Mouse (Mus musculus) neural tube, embryonic 12.5 days (tissue): ENCODE data around the gene Tmem102. TPM values are rescaled to one million over a fixed set of nuclear protein-coding genes. Genes with fewer than 3 reads are reported as not detected.

Source experiments
- ATAC-seq: fragments of 200-750 bp; cut with Nextera tagmentation; 2 replicates; pipeline ENCODE4 v1.8.0; 2017; ENCODE audit warnings: low read depth, mild to moderate bottlenecking, moderate TSS enrichment, moderate library complexity; ENCODE audit not compliant: low FRiP score
- H3K27ac ChIP-seq: fragments of 300-500 bp; sonication (generic); 2 replicates; pipeline ENCODE4 v1.5.1; 2016
- H3K27me3 ChIP-seq: fragments of 300-500 bp; sonication (generic); replicated peaks from 2 replicates; pipeline ENCODE4 v1.6.1; 2016; ENCODE audit warnings: mild to moderate bottlenecking
- H3K36me3 ChIP-seq: fragments of 300-500 bp; sonication (generic); 2 replicates; pipeline ENCODE4 v1.6.1; 2016; ENCODE audit warnings: mild to moderate bottlenecking
- H3K4me1 ChIP-seq: fragments of 300-500 bp; sonication (generic); 2 replicates; pipeline ENCODE4 v1.6.1; 2016
- H3K4me2 ChIP-seq: fragments of 300-500 bp; sonication (generic); replicated peaks from 2 replicates; pipeline ENCODE4 v1.6.1; 2016; ENCODE audit warnings: mild to moderate bottlenecking
- H3K4me3 ChIP-seq: fragments of 300-500 bp; sonication (generic); 2 replicates; pipeline ENCODE4 v1.5.1; 2016
- H3K9ac ChIP-seq: fragments of 300-500 bp; sonication (generic); 2 replicates; pipeline ENCODE4 v1.6.1; 2016; ENCODE audit warnings: mild to moderate bottlenecking
- H3K9me3 ChIP-seq: fragments of 300-500 bp; sonication (generic); 2 replicates; pipeline ENCODE4 v1.6.1; 2016; ENCODE audit warnings: mild to moderate bottlenecking
- WGBS: fragments of 180-500 bp; shearing (Covaris S2); methylation state at CpG from one replicate; pipeline ENCODE4 v1.1.7; 2016; 5-methylcytosine and 5-hydroxymethylcytosine counted together
- polyA plus RNA-seq: library from polyadenylated mRNA; unstranded; fragments of >200 nt; fragmentation: Nextera tagmentation; extraction: Ambion mirVana; gene quantifications from 2 replicates; pipeline ENCODE4 v1.2.1, GENCODE M21; 2016

The Tmem102 gene
- polyA plus RNA-seq, 1 experiment from 2014 or later = 1.7 TPM

DNA sequence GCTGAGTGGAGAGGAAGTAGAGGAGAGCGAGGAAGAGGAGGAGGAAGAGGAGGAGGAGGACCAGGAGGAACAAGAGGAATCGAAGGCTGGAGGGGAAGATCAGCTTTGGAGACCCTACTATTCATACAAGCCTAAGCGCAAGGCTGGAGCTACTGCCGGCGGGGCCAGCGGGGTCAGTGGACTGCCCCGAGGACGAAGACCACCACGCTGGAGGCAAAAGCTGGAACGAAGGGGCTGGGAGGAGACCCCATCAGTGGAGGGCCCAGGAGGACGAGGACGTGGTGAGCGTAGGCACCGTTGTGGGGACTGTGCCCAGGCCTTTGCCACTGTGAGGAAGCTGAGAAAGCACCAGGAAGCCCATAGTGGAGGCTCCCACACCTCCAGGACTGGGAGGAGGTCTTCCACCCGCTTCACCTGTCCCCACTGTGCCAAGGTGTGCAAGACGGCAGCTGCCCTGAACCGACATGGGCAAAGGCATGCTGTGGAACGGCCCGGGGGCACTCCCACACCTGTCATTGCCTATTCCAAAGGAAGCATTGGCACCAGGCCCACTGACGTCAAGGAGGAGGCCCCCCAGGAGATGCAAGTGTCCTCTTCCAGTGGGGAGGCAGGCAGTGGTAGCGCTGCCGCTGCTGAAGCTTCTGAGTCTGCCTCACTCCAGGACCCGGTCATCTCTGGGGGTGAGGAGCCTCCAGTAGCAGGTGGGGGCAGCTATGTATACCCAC lies 27.0 kb downstream of the Tmem102 start:
- Histone ChIP-seq H3K9me3 (no peaks in the 10 kb centered on the region), H3K4me1 (peaks cover 6% of the 10 kb centered on the region), H3K36me3 (peaks cover 9% of the 10 kb centered on the region), H3K27me3 (peaks cover 16% of the 10 kb centered on the region), H3K4me3 (no peak overlapping the region), H3K4me2 (no peak overlapping the region), H3K27ac (no peak overlapping the region), H3K9ac (no peak overlapping the region)
- ATAC-seq = no peak
- 68% methylated on average over 23 of the region's 23 CpGs for WGBS

DNA sequence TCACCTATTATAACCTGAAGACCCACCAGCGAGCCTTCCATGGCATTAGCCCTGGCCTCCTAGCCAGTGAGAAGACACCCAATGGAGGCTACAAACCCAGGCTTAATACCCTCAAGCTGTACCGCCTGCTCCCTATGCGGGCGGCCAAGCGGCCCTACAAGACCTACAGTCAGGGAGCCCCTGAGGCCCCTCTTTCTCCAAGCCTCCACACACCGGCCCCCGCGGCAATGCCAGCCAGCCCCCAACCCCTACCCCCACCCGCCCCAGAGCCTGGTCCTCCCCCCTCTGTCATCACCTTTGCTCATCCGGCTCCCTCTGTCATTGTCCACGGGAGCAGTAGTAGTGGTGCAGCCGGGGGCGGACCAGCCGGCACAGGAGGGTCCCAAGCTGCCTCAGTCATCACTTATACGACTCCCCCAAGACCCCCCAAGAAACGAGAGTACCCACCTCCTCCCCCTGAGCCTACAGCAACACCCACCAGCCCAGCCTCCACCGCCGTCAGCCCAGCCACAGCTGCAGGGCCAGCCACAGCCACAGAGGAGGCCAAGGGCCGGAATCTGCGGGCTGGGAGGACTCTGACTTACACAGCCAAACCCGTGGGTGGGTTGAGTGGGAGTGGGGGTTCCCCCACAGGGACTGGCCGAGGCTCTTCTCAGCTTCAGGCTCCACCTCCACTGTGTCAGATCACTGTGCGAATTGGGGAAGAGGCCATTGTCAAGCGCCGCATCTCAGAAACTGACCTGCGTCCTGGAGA lies 27.7 kb downstream of the Tmem102 start:
- H3K36me3 ChIP-seq = peaks cover 9% of the 10 kb centered on the region
- H3K9me3 ChIP-seq = no peaks in the 10 kb centered on the region
- peak overlapping the region; percentile 22; the same call in 1 of the 2 replicates for H3K4me2 ChIP-seq
- no peak overlapping the region for H3K4me3 ChIP-seq
- H3K4me1 ChIP-seq = peaks cover 6% of the 10 kb centered on the region
- no peak overlapping the region for H3K27ac ChIP-seq
- WGBS = 63% methylated on average over 26 of the region's 26 CpGs
- ATAC-seq = no peak
- no peak overlapping the region for H3K9ac ChIP-seq
- H3K27me3 ChIP-seq = peaks cover 16% of the 10 kb centered on the region

DNA sequence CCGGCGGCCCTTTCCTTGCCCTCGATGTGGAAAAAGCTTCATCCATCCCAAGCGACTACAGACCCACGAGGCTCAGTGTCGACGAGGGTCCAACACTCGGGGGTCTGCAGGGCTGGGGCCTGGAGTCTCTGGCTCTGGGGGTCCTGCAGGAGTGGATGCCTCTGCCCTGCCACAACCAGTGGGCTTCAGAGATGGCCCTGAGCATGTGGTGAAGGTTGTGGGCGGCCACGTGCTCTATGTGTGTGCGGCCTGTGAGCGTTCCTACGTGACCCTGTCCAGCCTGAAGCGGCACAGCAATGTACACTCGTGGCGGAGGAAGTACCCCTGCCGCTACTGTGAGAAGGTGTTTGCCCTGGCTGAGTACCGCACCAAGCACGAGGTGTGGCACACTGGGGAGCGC lies 28.9 kb downstream of the Tmem102 start:
- Histone ChIP-seq H3K4me2 (no peak overlapping the region), H3K9ac (no peak overlapping the region), H3K27ac (no peak overlapping the region), H3K9me3 (no peaks in the 10 kb centered on the region), H3K4me1 (peaks cover 6% of the 10 kb centered on the region), H3K36me3 (peaks cover 9% of the 10 kb centered on the region), H3K27me3 (peaks cover 16% of the 10 kb centered on the region), H3K4me3 (no peak overlapping the region)
- ATAC-seq = no peak
- 85% methylated on average over 20 of the region's 20 CpGs for WGBS

DNA sequence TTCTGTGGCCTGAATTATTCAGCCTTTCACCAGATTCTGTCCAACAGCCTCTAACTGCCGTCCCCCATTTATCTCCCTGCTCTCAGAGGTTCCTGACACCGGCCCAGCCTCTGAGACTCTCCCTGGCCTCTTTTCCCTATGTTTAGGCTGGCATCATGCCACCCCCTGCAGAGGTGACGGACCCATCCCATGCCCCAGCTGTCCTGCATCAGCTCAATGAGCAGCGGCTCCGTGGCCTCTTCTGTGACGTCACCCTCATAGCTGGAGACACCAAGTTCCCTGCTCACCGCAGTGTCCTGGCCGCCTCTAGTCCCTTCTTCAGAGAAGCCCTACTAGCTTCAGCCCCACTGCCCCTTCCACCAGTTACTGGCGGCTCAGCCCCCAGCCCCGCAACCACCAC lies 29.7 kb downstream of the Tmem102 start:
- Histone ChIP-seq H3K27me3 (peaks cover 16% of the 10 kb centered on the region), H3K9ac (no peak overlapping the region), H3K4me2 (no peak overlapping the region), H3K4me3 (no peak overlapping the region), H3K4me1 (peaks cover 6% of the 10 kb centered on the region), H3K27ac (no peak overlapping the region), H3K36me3 (peaks cover 9% of the 10 kb centered on the region), H3K9me3 (no peaks in the 10 kb centered on the region)
- WGBS = 66% methylated on average over 10 of the region's 10 CpGs
- ATAC-seq = no peak

DNA sequence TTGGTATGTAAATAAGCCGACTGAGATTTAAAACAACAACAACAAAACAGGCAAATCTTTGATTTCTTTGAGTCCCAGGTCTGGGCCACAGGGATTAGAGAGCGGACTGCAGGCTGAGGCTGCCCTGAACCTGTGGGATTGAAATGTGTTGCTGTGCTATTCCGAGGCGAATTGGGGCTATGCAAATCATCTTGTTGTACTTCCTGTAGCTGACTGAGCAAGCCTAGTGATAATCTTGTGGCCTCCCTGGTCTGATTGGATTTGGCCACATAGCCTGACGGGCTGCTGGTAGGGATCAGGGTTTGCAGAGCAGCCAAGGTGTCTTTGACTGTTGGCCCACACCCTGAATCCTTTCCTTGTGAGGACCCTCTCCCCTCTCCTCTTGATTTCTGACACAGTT lies 30.5 kb downstream of the Tmem102 start:
- H3K4me3 ChIP-seq = no peak overlapping the region
- ATAC-seq = no peak
- WGBS = 62% methylated on average over 5 of the region's 5 CpGs

DNA sequence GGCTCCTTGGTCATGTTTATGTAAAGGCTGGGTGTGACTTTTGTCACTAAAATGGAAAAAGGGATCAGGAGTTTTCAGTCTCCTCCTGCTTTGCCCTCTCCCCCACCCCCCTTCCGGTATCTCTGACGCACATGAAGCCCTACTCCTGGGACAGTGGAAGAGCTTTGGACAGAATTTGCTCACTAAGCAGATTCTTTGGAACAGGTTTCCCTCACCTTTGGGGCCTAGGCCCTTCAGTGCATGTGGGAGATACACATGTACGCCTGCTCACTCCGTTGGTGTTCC lies 37.9 kb downstream of the Tmem102 start:
- Histone ChIP-seq H3K27me3 (no peaks in the 10 kb centered on the region), H3K27ac (no peak overlapping the region), H3K9me3 (no peaks in the 10 kb centered on the region), H3K36me3 (no peaks in the 10 kb centered on the region), H3K4me3 (no peak overlapping the region), H3K4me2 (peak overlapping the region; percentile 81; the same call in 1 of the 2 replicates), H3K9ac (no peak overlapping the region), H3K4me1 (peaks cover 17% of the 10 kb centered on the region)
- no peak for ATAC-seq
- WGBS = 76% methylated on average over 4 of the region's 4 CpGs

More for the DNA sequence above, 30.5 kb downstream of the Tmem102 start:
- peaks cover 6% of the 10 kb centered on the region for H3K4me1 ChIP-seq
- H3K36me3 ChIP-seq = peaks cover 9% of the 10 kb centered on the region
- H3K4me2 ChIP-seq = no peak overlapping the region
- H3K27ac ChIP-seq = no peak overlapping the region
- no peaks in the 10 kb centered on the region for H3K9me3 ChIP-seq
- peaks cover 16% of the 10 kb centered on the region for H3K27me3 ChIP-seq
- H3K9ac ChIP-seq = no peak overlapping the region

DNA sequence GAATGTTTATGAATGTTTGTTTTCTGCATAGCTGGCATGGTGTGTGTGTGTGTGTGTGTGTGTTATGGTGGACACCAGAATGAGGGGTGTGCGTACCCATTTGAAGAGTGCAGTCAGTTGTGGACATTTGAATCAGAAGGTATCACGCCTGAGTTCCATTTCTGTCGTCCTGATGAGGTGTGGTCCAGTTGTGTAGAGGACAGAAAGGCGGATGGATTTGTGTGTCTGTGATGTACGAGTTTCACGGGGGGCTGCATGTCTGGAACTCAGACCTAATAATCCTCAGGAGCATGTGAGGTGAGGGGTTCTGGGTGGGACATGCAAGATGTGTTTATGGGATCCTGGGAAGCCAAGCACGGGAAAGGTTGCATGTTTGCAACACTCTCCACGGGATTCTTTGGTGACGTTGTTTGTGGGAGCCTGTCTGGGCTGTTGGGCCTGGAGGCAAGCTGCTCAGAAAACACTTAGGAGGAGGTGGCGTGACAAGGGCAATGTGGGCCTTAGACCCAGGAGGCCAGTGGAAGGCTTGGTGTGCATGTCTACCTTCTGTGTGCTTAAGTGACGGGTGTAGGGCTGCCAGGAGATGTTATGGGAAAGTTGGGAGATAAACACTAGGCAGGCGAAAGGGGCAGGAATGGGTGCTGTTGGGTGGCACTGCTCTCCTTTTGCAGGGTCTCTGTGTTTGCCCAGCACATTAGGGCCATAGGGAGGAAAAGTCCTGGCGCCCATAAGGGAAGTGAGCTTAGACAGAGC lies 38.4 kb downstream of the Tmem102 start:
- H3K27ac ChIP-seq = no peak overlapping the region

DNA sequence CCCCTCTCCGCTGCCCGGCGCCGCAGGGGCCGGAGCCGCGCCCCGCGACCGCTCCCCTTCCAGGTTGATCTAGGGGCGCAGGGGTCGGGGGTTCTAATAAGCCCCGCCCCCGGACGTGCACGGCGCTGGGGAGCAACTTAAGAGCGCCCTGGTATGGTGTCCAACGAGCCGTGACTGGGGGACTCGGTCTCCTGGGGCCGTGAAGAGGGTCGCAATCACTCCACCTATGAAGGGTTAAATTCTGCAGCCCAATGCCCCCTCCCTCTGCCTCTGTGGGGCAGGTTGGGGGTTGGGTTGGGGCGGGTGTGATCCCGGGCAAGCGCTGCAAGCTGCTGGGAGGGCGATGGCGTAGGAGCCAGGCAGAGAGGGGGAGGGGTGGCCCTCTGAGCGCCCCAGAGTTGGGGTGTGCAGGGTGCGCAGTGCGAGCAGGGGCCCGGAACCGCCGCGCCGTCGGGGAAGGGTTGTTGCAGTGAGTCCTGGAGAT lies 39.3 kb downstream of the Tmem102 start:
- peaks cover 17% of the 10 kb centered on the region for H3K4me1 ChIP-seq
- H3K4me3 ChIP-seq = peak overlapping the region; percentile 79
- H3K4me2 ChIP-seq = peak overlapping the region; percentile 81
- WGBS = under 1% methylated on average over 37 of the region's 37 CpGs
- peak overlapping the region; percentile 55; the same call in 1 of the 2 replicates for H3K27ac ChIP-seq
- no peaks in the 10 kb centered on the region for H3K9me3 ChIP-seq
- H3K27me3 ChIP-seq = no peaks in the 10 kb centered on the region
- H3K9ac ChIP-seq = peak overlapping the region; percentile 92
- peak; percentile 72 for ATAC-seq
- no peaks in the 10 kb centered on the region for H3K36me3 ChIP-seq

More for the DNA sequence above, 38.4 kb downstream of the Tmem102 start:
- H3K4me1 ChIP-seq = peaks cover 17% of the 10 kb centered on the region
- no peaks in the 10 kb centered on the region for H3K27me3 ChIP-seq
- H3K4me3 ChIP-seq = peak overlapping the region; percentile 79; the same call in 1 of the 2 replicates
- H3K4me2 ChIP-seq = peak overlapping the region; percentile 81
- WGBS = 71% methylated on average over 13 of the region's 13 CpGs
- H3K36me3 ChIP-seq = no peaks in the 10 kb centered on the region
- no peaks in the 10 kb centered on the region for H3K9me3 ChIP-seq
- H3K9ac ChIP-seq = peak overlapping the region; percentile 92
- no peak for ATAC-seq

DNA sequence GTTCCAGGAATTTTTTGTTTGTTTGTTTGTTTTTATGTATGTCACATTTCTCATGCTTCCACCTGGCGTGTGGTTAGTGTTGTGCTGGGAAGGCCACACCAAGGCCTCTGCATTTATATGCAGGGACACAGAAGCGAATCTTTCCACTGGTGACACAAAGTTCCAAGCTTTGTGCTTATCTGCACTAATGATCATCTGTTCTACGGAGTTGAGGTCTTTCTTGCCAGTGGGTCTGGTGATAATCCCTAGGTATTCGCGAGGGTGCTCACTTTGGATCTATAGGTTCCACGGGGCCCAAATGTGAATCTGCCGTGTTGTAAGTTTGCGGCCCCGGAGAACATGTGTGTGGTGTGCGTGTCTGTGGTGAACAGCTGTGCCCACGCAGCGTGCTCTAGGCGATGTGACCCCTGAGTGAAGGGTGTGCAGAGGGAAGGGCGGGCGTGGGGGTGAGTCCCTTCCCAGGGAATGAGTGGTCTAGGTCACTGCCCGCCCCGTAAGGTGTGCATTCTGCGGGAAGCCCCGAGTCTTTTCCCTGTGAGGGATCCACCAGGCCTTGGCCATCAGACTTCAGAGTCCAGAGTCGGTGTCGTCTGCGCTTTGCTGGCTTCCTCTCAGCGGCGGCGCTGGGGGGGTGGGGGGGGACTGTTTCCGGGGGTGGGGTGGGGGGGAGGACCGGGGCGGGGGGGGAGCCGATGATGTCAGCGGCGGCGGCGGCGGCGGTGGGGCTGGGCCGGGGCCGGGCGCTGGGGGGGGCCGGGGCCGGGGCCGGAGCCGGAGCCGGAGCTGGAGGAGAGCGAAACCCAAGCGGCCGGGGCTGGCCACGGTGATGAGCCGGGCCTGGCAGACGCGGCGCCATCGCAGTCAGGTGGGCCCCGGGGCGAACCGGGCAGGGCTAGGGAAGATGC lies 40.0 kb downstream of the Tmem102 start, which contains the start of gene Zbtb4:
Gene Zbtb4 (plus strand): TSS at position 692 of the 905 bp plus-strand sequence.
- 19% methylated on average over 45 of the region's 55 CpGs for WGBS
- peak; percentile 69; the same call in 1 of the 2 replicates for ATAC-seq
- Histone ChIP-seq H3K4me3 (peak within 1 kb of the TSS; percentile 79), H3K4me2 (peak within 1 kb of the TSS; percentile 81), H3K27ac (peak within 1 kb of the TSS; percentile 55; the same call in 1 of the 2 replicates), H3K36me3 (no peaks in the 10 kb centered on the region), H3K9me3 (no peaks in the 10 kb centered on the region), H3K27me3 (no peaks in the 10 kb centered on the region), H3K9ac (peak within 1 kb of the TSS; percentile 92), H3K4me1 (peaks cover 22% of the 10 kb centered on the region)

DNA sequence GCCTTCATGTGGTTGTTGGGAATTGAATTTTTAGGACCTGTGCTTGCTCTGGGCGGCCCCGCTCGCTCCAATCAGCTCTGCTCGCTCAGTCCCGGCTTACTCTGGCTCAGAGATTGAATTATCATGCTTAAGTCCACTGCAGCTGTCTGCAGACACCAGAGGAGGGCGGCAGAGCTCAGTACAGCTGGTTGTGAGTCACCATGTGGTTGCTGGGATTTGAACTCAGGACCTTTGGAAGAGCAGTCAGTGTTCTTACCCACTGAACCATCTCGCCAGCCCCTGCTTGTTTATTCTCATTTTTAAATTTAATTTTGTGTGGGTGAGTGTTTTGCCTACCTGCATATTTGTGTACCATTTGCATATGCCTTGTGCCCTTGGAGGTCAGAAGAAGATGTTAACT lies 41.9 kb downstream of the Tmem102 start:
- no peak overlapping the region for H3K4me3 ChIP-seq
- H3K27me3 ChIP-seq = no peaks in the 10 kb centered on the region
- H3K4me2 ChIP-seq = no peak overlapping the region
- no peak overlapping the region for H3K27ac ChIP-seq
- no peaks in the 10 kb centered on the region for H3K36me3 ChIP-seq
- H3K4me1 ChIP-seq = peaks cover 31% of the 10 kb centered on the region
- H3K9ac ChIP-seq = no peak overlapping the region
- whole genome bisulfite sequencing = 64% methylated on average over 7 of the region's 7 CpGs
- no peaks in the 10 kb centered on the region for H3K9me3 ChIP-seq
- no peak for ATAC-seq

DNA sequence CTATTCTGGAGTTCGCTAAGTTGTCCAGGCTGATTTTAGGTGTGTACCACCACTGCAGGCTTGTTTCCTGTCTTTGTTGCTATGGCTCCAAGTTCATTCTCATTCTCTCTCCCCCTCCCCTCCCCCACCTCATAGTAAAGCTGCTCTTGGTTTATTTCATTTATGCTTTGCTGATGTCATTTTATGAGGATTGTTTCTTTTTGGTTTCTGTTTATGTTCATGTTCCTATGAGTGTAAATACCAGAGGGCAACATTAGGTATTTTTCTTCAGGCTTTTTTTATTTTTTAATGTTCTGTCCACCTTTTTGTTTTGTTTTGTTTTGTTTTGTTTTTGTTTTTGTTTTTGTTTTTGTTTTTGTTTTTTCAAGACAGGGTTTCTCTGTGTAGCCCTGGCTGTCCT lies 43.6 kb downstream of the Tmem102 start, which contains the start of gene Slc35g3:
Gene Slc35g3 (minus strand): TSS at position 101 of the 400 bp plus-strand sequence.
- no peak for ATAC-seq
- no peaks in the 10 kb centered on the region for H3K27me3 ChIP-seq
- H3K4me1 ChIP-seq = peaks cover 29% of the 10 kb centered on the region
- 81% methylated on average over 1 of the region's 1 CpGs for WGBS
- H3K27ac ChIP-seq = peak within 1 kb of the TSS; percentile 97; the same call in 1 of the 2 replicates
- no peak within 1 kb of the TSS; the same call in 1 of the 2 replicates for H3K9ac ChIP-seq
- no peak within 1 kb of the TSS for H3K4me2 ChIP-seq
- no peak within 1 kb of the TSS for H3K4me3 ChIP-seq
- H3K36me3 ChIP-seq = no peaks in the 10 kb centered on the region
- no peaks in the 10 kb centered on the region for H3K9me3 ChIP-seq
